Mouse (Mus musculus) lung, embryonic 15.5 days (tissue): ENCODE measurements around the gene Gm1673. TPM values are rescaled to one million over a fixed set of nuclear protein-coding genes. Genes with fewer than 3 reads are reported as not detected.

Source experiments
- polyA plus RNA-seq: library from polyadenylated mRNA; unstranded; fragments of >200 nt; fragmentation: Nextera tagmentation; extraction: Ambion mirVana; gene quantifications from 2 replicates; pipeline ENCODE4 v1.2.1, GENCODE M21; 2015

The Gm1673 gene
- polyA plus RNA-seq, 1 experiment from 2014 or later = 68.6 TPM

Other genes with a start within 250 kb of the Gm1673 start
- 46.4 and 47.1 TPM in 2 replicates for gene Letm1, start 200.6 kb upstream of the Gm1673 start, polyA plus RNA-seq
- gene Nsd2, start 162.7 kb upstream of the Gm1673 start, polyA plus RNA-seq = 51.0 and 55.5 TPM in 2 replicates
- 52.7 and 54.3 TPM in 2 replicates for gene Nelfa, start 47.0 kb upstream of the Gm1673 start, polyA plus RNA-seq
- gene Nat8l, start 12.6 kb downstream of the Gm1673 start, polyA plus RNA-seq = 0.16 TPM in 2 replicates
- gene Poln, start 186.0 kb downstream of the Gm1673 start, polyA plus RNA-seq = 0.60 and 1.2 TPM in 2 replicates
- 42.2 and 43.9 TPM in 2 replicates for gene Haus3, start 186.1 kb downstream of the Gm1673 start, polyA plus RNA-seq
- gene Mxd4, start 204.3 kb downstream of the Gm1673 start, polyA plus RNA-seq = 44.5 and 50.0 TPM in 2 replicates